ENCODE assay signal across 8 mouse cellular contexts in the genomic region with DNA sequence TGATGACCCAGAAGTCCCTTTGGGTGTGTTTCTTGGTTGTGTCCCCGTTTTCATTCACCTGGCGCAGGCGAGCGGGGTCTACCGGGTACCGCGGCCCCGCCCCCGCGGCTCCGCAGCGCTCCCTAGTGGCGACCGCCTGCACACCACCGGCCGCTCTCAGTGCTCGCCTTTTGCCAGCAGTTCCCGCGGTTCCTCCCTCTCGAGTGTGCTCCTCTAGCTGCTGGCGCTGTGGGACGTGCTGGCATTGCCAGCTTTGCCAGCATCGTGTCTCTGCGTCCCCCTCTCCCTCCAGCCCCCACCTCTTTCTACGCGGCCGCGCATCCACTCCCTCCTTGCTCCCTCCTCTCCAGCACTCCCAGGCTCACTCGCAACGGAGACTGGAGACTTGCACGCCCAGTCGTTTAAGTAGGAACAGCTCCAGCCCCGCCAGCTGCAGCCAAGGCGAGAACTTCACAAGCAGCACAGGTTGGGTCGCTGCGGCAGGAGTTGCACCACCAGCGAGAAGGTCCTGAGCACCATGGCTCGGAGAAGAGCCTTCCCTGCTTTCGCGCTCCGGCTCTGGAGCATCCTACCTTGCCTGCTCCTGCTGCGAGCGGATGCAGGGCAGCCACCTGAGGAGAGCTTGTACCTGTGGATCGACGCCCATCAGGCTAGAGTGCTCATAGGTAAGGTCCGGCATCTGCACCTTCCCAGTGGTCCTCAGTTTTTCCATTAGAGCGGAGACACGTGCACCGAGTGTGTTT. TPM values are rescaled to one million over a fixed set of nuclear protein-coding genes. Genes with fewer than 3 reads are reported as not detected.
DNase-seq lines count a peak whose midpoint lies in the region; ATAC-seq lines count a peak whose summit lies in the region.

A gene (plus strand): TSS at position 135 of the 743 bp plus-strand sequence.

- peaks cover 43% of the 10 kb centered on the region for H3K27me3 ChIP-seq in hindbrain, embryonic 13.5 days

- H3K9ac ChIP-seq in hindbrain, embryonic 13.5 days, result peak within 1 kb of the TSS; percentile 72

- under 1% methylated on average over 49 of the region's 49 CpGs for WGBS in hindbrain, embryonic 13.5 days

- no peaks in the 10 kb centered on the region for H3K36me3 ChIP-seq in hindbrain, embryonic 13.5 days

- peaks cover 14% of the 10 kb centered on the region for H3K4me1 ChIP-seq in hindbrain, embryonic 13.5 days (replicated peaks)

- peak; percentile 94 for ATAC-seq in hindbrain, embryonic 13.5 days (ENCODE audit: low FRiP score)
- peak; percentile 89 for ATAC-seq in megakaryocyte, adult 5-6 weeks (ENCODE audit: poor library complexity, severe bottlenecking)

- peak within 1 kb of the TSS; percentile 93 for H3K4me2 ChIP-seq in hindbrain, embryonic 13.5 days

- peak; percentile 88 for DNase-seq in R1 (ENCODE audit: low read depth, low spot score)
- peak; percentile 89 to 90 for DNase-seq in cerebellum, postnatal 10 days
- peak; percentile 28 to 41 for DNase-seq in frontal cortex, postnatal 25 days (ENCODE audit: low spot score in 2 of 2)
- peak; percentile 10 to 17 for DNase-seq in left cerebral cortex, adult 8-10 months (ENCODE audit: low spot score in 2 of 2)
- peak; percentile 63 for DNase-seq in right cerebral cortex, adult 18-20 months
- DNase-seq in urinary bladder, postnatal 14 days (ENCODE audit: low spot score), result peak; percentile 77

- H3K9me3 ChIP-seq in hindbrain, embryonic 13.5 days, result no peaks in the 10 kb centered on the region

- H3K27ac ChIP-seq in hindbrain, embryonic 13.5 days, result no peak within 1 kb of the TSS

- H3K4me3 ChIP-seq in hindbrain, embryonic 13.5 days, result peak within 1 kb of the TSS; percentile 50

RNA-seq across cellular contexts. Expression of the gene that starts here (rescaled TPM):
- 7.2 and 10.7 TPM in 2 replicates for polyA plus RNA-seq in hindbrain, embryonic 13.5 days (2015; fragmentation: Nextera tagmentation; extraction: Ambion mirVana)
- total RNA-seq in left cerebral cortex, adult 8-10 months (2022), result 1 to 10 TPM; 1.0 to 1.8 (median 1.3) TPM
- total RNA-seq in megakaryocyte, adult 5-6 weeks (2015), result 0.11 TPM in 1 of 2 replicates, not detected in the other
- total RNA-seq in megakaryocyte, adult 5-6 weeks (2017), result 0.22 TPM in 1 of 2 replicates, not detected in the other

Comparison
In these comparisons a context has a peak if more than half of its experiments do, and no peak if none do; other contexts are left out.
1. Peak in ATAC-seq in megakaryocyte, adult 5-6 weeks; RNA of the gene not detected or under 1 TPM.
2. DNase-seq: peak in every context shown above with its lines; median percentile 90 in cerebellum, postnatal 10 days; 88 in R1; 77 in urinary bladder, postnatal 14 days; 63 in right cerebral cortex, adult 18-20 months; 34 in frontal cortex, postnatal 25 days; 14 in left cerebral cortex, adult 8-10 months.